ENCODE assay signal across 17 mouse cellular contexts in the genomic region with DNA sequence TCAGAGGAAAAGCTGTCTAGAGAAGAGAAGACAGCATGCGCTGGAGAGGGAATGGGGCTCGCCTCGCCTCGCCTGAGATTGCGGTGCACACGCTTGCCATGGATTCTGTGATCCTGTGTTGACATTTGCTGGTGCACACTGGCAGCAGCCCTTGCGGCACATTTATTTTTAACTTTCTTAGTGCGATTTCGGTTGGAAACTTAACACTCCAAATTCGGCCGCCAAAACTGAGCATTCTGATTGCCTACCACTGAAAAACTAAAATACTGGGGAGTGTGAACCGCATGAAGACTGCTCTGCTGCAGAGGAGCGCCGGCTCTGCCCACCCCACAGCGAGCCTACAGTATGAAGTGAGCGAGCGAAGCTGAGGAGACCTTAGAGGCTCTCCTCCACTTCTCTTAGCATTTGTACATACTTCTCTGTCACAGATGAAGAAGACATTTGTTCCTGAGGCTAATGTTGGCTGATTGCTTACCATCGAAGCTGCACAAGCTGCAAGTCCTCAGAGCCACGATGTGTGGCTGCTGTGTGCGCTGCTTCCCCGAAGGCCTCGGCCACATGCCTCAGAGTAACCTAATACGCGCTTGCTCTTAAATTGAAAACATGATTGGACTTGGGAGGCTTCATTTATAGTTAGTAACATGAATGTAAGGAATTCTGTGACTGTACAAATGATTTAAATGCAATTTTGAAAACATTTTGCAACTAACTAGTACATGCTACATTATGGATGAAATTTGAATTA. TPM values are rescaled to one million over a fixed set of nuclear protein-coding genes. Genes with fewer than 3 reads are reported as not detected.
A peak's percentile ranks its signal among the peaks of the same experiment; 100 is the strongest.
DNase-seq lines count a peak whose midpoint lies in the region; ATAC-seq lines count a peak whose summit lies in the region.
"Had no signal": no experiment of that assay in that cellular context is flagged by ENCODE, and none has a peak within 500 bp of the region (broad histone marks: within the 10 kb centered on the region; RNA-seq: fewer than 3 reads in every experiment).

No protein-coding gene starts in this region.

- ATAC-seq in limb, embryonic 12.5 days (ENCODE audit: insufficient number of reproducible peaks, insufficient read depth, low FRiP score, low TSS enrichment, low read depth), result no peak
- 0 out of 2 replicates have a peak, but pooled peaks have one; percentile 43 for ATAC-seq in embryonic facial prominence, embryonic 13.5 days (ENCODE audit: insufficient number of reproducible peaks, insufficient read depth, low FRiP score, low TSS enrichment, low read depth)
- ATAC-seq: CD4-positive, CD25-positive, alpha-beta regulatory T cell, adult 4 months; intestine, postnatal 0 days had no signal

- no peak overlapping the region for H3K4me2 ChIP-seq in limb, embryonic 12.5 days
- H3K4me2 ChIP-seq in embryonic facial prominence, embryonic 13.5 days, result peak overlapping the region; percentile 33
- H3K4me2 ChIP-seq: hindbrain, embryonic 13.5 days; liver, embryonic 15.5 days; neural tube, embryonic 15.5 days had no signal

- H3K9ac ChIP-seq in limb, embryonic 12.5 days (replicated peaks), result 0 out of 2 replicates have a peak overlapping the region, but pooled peaks have one; percentile 4
- H3K9ac ChIP-seq in embryonic facial prominence, embryonic 13.5 days, result peak overlapping the region; percentile 46; the same call in 1 of the 2 replicates
- H3K9ac ChIP-seq: hindbrain, embryonic 13.5 days; liver, embryonic 15.5 days; neural tube, embryonic 15.5 days had no signal

- no peaks in the 10 kb centered on the region for H3K27me3 ChIP-seq in limb, embryonic 12.5 days
- no peaks in the 10 kb centered on the region for H3K27me3 ChIP-seq in limb, embryonic 10.5 days (ENCODE audit: low read depth, poor library complexity, severe bottlenecking)
- no peaks in the 10 kb centered on the region for H3K27me3 ChIP-seq in embryonic facial prominence, embryonic 13.5 days
- H3K27me3 ChIP-seq in hindbrain, embryonic 10.5 days (ENCODE audit: insufficient read depth, poor library complexity, severe bottlenecking), result no peaks in the 10 kb centered on the region
- H3K27me3 ChIP-seq: hindbrain, embryonic 13.5 days; liver, embryonic 15.5 days; neural tube, embryonic 15.5 days had no signal

- no peak for DNase-seq in limb, embryonic 10.5 days (ENCODE audit: low spot score)
- peak; percentile 43 to 84 for DNase-seq in left cerebral cortex, postnatal 25 days (ENCODE audit: low spot score in 2 of 2)
- no peak for DNase-seq in lung, postnatal 10 days
- DNase-seq in kidney, postnatal 4 days, result no peak
- DNase-seq in hindbrain, embryonic 10.5 days (ENCODE audit: low spot score), result no peak
- DNase-seq: adrenal gland, adult 8-10 months; cerebellum, adult 9-10 months; heart, adult 18-20 months; retina, postnatal 1 day had no signal

- peak overlapping the region; percentile 54; the same call in 1 of the 2 replicates for H3K27ac ChIP-seq in limb, embryonic 12.5 days
- H3K27ac ChIP-seq in limb, embryonic 10.5 days, result no peak overlapping the region
- peak overlapping the region; percentile 94 for H3K27ac ChIP-seq in embryonic facial prominence, embryonic 13.5 days
- H3K27ac ChIP-seq in hindbrain, embryonic 10.5 days, result no peak overlapping the region
- H3K27ac ChIP-seq: hindbrain, embryonic 13.5 days; liver, embryonic 15.5 days; neural tube, embryonic 15.5 days had no signal

- WGBS in limb, embryonic 12.5 days, result 81% methylated on average over 24 of the region's 24 CpGs
- 94% methylated on average over 24 of the region's 24 CpGs for WGBS in limb, embryonic 10.5 days
- WGBS in embryonic facial prominence, embryonic 13.5 days, result 30% methylated on average over 24 of the region's 24 CpGs
- 91% methylated on average over 24 of the region's 24 CpGs for WGBS in hindbrain, embryonic 10.5 days

- no peaks in the 10 kb centered on the region for H3K9me3 ChIP-seq in limb, embryonic 12.5 days
- H3K9me3 ChIP-seq in limb, embryonic 10.5 days (replicated peaks), result no peaks in the 10 kb centered on the region
- no peaks in the 10 kb centered on the region for H3K9me3 ChIP-seq in embryonic facial prominence, embryonic 13.5 days
- no peaks in the 10 kb centered on the region for H3K9me3 ChIP-seq in hindbrain, embryonic 10.5 days
- H3K9me3 ChIP-seq: hindbrain, embryonic 13.5 days; liver, embryonic 15.5 days; neural tube, embryonic 15.5 days had no signal

- intact Hi-C loops in left cerebral cortex, postnatal 25 days (cut with DNase I), result no loop called here

- no peak overlapping the region for H3K4me3 ChIP-seq in limb, embryonic 12.5 days (replicated peaks)
- H3K4me3 ChIP-seq in limb, embryonic 10.5 days, result no peak overlapping the region
- no peak overlapping the region for H3K4me3 ChIP-seq in embryonic facial prominence, embryonic 13.5 days
- H3K4me3 ChIP-seq in hindbrain, embryonic 10.5 days, result no peak overlapping the region
- H3K4me3 ChIP-seq: hindbrain, embryonic 13.5 days; liver, embryonic 15.5 days; neural tube, embryonic 15.5 days had no signal

- H3K36me3 ChIP-seq in limb, embryonic 12.5 days, result peaks cover 93% of the 10 kb centered on the region
- peaks cover 98% of the 10 kb centered on the region for H3K36me3 ChIP-seq in limb, embryonic 10.5 days
- H3K36me3 ChIP-seq in embryonic facial prominence, embryonic 13.5 days, result peaks cover 70% of the 10 kb centered on the region
- H3K36me3 ChIP-seq in hindbrain, embryonic 10.5 days, result peaks cover 98% of the 10 kb centered on the region

- H3K4me1 ChIP-seq in limb, embryonic 12.5 days (replicated peaks), result peaks cover 13% of the 10 kb centered on the region; the same call in 1 of the 2 replicates
- 0 out of 2 replicates have a peak, but pooled peaks cover 5% of the 10 kb centered on the region for H3K4me1 ChIP-seq in limb, embryonic 10.5 days
- peaks cover 51% of the 10 kb centered on the region for H3K4me1 ChIP-seq in embryonic facial prominence, embryonic 13.5 days
- H3K4me1 ChIP-seq in hindbrain, embryonic 10.5 days (replicated peaks), result peaks cover 5% of the 10 kb centered on the region; the same call in 1 of the 2 replicates
- H3K4me1 ChIP-seq: liver, embryonic 15.5 days; neural tube, embryonic 15.5 days had no signal

RNA-seq across cellular contexts. Expression of a gene that starts 40.7 kb away (rescaled TPM):
- polyA plus RNA-seq in limb, embryonic 12.5 days (2016; fragmentation: Nextera tagmentation; extraction: Ambion mirVana), result 14.9 and 15.0 TPM in 2 replicates
- 7.4 and 13.1 TPM in 2 replicates for polyA plus RNA-seq in limb, embryonic 10.5 days (2016; fragmentation: Nextera tagmentation; extraction: Ambion mirVana)
- 46.6 and 51.3 TPM in 2 replicates for polyA plus RNA-seq in embryonic facial prominence, embryonic 13.5 days (2015; fragmentation: Nextera tagmentation; extraction: Ambion mirVana)
- 10 to 100 TPM; 62.8 to 63.4 TPM for total RNA-seq in left cerebral cortex, postnatal 25 days (2021)
- 55.9 and 65.1 TPM in 2 replicates for polyA plus RNA-seq in hindbrain, embryonic 10.5 days (2016; fragmentation: Nextera tagmentation; extraction: Ambion mirVana)
- total RNA-seq: MEL had no signal
- polyA plus RNA-seq: CD4-positive, CD25-positive, alpha-beta regulatory T cell, adult 4 months had no signal

RNA-seq across cellular contexts. Expression of a gene that starts 45.9 kb away (rescaled TPM):
- polyA plus RNA-seq in limb, embryonic 12.5 days (2016; fragmentation: Nextera tagmentation; extraction: Ambion mirVana), result 111 and 114 TPM in 2 replicates
- polyA plus RNA-seq in limb, embryonic 10.5 days (2016; fragmentation: Nextera tagmentation; extraction: Ambion mirVana), result 136 and 137 TPM in 2 replicates
- 107 and 116 TPM in 2 replicates for polyA plus RNA-seq in embryonic facial prominence, embryonic 13.5 days (2015; fragmentation: Nextera tagmentation; extraction: Ambion mirVana)
- total RNA-seq in left cerebral cortex, postnatal 25 days (2021), result 10 to 100 TPM; 80.1 to 83.0 TPM
- 110 and 119 TPM in 2 replicates for polyA plus RNA-seq in hindbrain, embryonic 10.5 days (2016; fragmentation: Nextera tagmentation; extraction: Ambion mirVana)

Comparison
In these comparisons a context has a peak if more than half of its experiments do, and no peak if none do; other contexts are left out.
1. H3K27ac ChIP-seq: peak in limb, embryonic 12.5 days (single experiment) and embryonic facial prominence, embryonic 13.5 days (single experiment); none in limb, embryonic 10.5 days (single experiment) and hindbrain, embryonic 10.5 days (single experiment).
2. DNase-seq: peak in left cerebral cortex, postnatal 25 days (2 of 2); none in limb, embryonic 10.5 days (single experiment), lung, postnatal 10 days (single experiment), kidney, postnatal 4 days (0 of 2) and hindbrain, embryonic 10.5 days (single experiment).